Mouse (Mus musculus) MEL (cell line): ENCODE measurements at regions not wholly inside any gene's neighbourhood (a gene's known extent, or its start where the extent isn't known, plus 50 kb on each side); places are given as distances from the start of the nearest gene placed in this dataset.

ENCODE experiments used
- DNase-seq: peaks from one replicate; pipeline ENCODE4 v3.0.0; 2011; ENCODE audit warnings: low read depth, low spot score
- H3K27ac ChIP-seq: 2 replicates; pipeline ENCODE4 v1.5.1; 2012; ENCODE audit warnings: low read depth, mild to moderate bottlenecking, control low read depth, low read length, moderate library complexity; ENCODE audit not compliant: control insufficient read depth
- H3K27me3 ChIP-seq, 2 experiments: fragments of 150-350 bp in 1 of 2; sonication (generic) in 1 of 2; 2 replicates each; pipeline ENCODE4 v1.6.1; 2012; ENCODE audit warnings: low read length in 2 of 2, mild to moderate bottlenecking in 2 of 2, improper control_type of control experiment in 1 of 2, moderate library complexity in 1 of 2; ENCODE audit not compliant: insufficient read depth in 2 of 2, control insufficient read depth in 1 of 2
- H3K36me3 ChIP-seq, 2 experiments: 2 replicates each; pipeline ENCODE4 v1.6.1; 2012 to 2014; ENCODE audit warnings: low read length in 2 of 2, improper control_type of control experiment in 1 of 2, inconsistent platforms in 1 of 2, mild to moderate bottlenecking in 1 of 2; ENCODE audit not compliant: insufficient read depth in 2 of 2, control insufficient read depth in 1 of 2
- H3K4me1 ChIP-seq, 2 experiments: fragments of 150-350 bp in 1 of 2; sonication (generic) in 1 of 2; 2 replicates each; pipeline ENCODE4 v1.6.1; 2012; ENCODE audit warnings: low read length in 2 of 2, improper control_type of control experiment in 1 of 2, mild to moderate bottlenecking in 1 of 2; ENCODE audit not compliant: insufficient read depth in 2 of 2, control insufficient read depth in 1 of 2
- H3K4me3 ChIP-seq, 2 experiments: fragments of 150-350 bp in 1 of 2; sonication (generic) in 1 of 2; 2 replicates each; pipeline ENCODE4 v1.5.1; 2012; ENCODE audit warnings: low read depth in 2 of 2, low read length in 2 of 2, mild to moderate bottlenecking in 2 of 2, moderate library complexity in 2 of 2, control low read depth in 1 of 2, improper control_type of control experiment in 1 of 2; ENCODE audit not compliant: control insufficient read depth in 1 of 2, insufficient read depth in 1 of 2
- H3K79me2 ChIP-seq: 2 replicates; pipeline ENCODE4 v1.6.1; 2012; ENCODE audit warnings: mild to moderate bottlenecking, low read length, moderate library complexity; ENCODE audit not compliant: control insufficient read depth, poor library complexity, insufficient read depth
- H3K9ac ChIP-seq: 2 replicates; pipeline ENCODE4 v1.6.1; 2012; ENCODE audit warnings: low read depth, mild to moderate bottlenecking, control low read depth, low read length, moderate library complexity; ENCODE audit not compliant: control insufficient read depth, poor library complexity, severe bottlenecking
- H3K9me3 ChIP-seq: fragments of 150-350 bp; sonication (generic); replicated peaks from 2 replicates; pipeline ENCODE4 v1.6.1; 2012; ENCODE audit warnings: mild to moderate bottlenecking, low read length, improper control_type of control experiment, moderate library complexity; ENCODE audit not compliant: insufficient read depth
- CTCF ChIP-seq, 3 experiments: IDR thresholded peaks in 2 of 3; conservative IDR thresholded peaks in 1 of 3; 2 replicates each; pipeline ENCODE4 v1.5.1; 2011 to 2012; ENCODE audit warnings: low read length in 3 of 3, low read depth in 2 of 3, mild to moderate bottlenecking in 2 of 3, improper control_type of control experiment in 1 of 3, inconsistent platforms in 1 of 3, mixed read lengths in 1 of 3, moderate library complexity in 1 of 3; ENCODE audit not compliant: control insufficient read depth in 1 of 3, insufficient read depth in 1 of 3, poor library complexity in 1 of 3, severe bottlenecking in 1 of 3
- E2F4 ChIP-seq: IDR thresholded peaks from 2 replicates; pipeline ENCODE4 v1.6.1; 2011; ENCODE audit warnings: low read depth, low read length, improper control_type of control experiment, borderline replicate concordance
- ELF1 ChIP-seq: IDR thresholded peaks from 2 replicates; pipeline ENCODE4 v1.6.1; 2014; ENCODE audit warnings: low read depth, mild to moderate bottlenecking, inconsistent platforms, low read length, improper control_type of control experiment, moderate library complexity
- EP300 ChIP-seq, 2 experiments: IDR thresholded peaks; 2 replicates each; pipeline ENCODE4 v1.6.1; 2011; ENCODE audit warnings: improper control_type of control experiment in 2 of 2, low read length in 2 of 2, low read depth in 1 of 2, mild to moderate bottlenecking in 1 of 2
- GABPA ChIP-seq: IDR thresholded peaks from 2 replicates; pipeline ENCODE4 v1.6.1; 2012; ENCODE audit warnings: low read depth, mild to moderate bottlenecking, inconsistent platforms, low read length, improper control_type of control experiment, moderate library complexity
- GATA1 ChIP-seq: IDR thresholded peaks from 2 replicates; pipeline ENCODE4 v1.6.1; 2011; ENCODE audit warnings: low read depth, low read length, improper control_type of control experiment
- HCFC1 ChIP-seq: IDR thresholded peaks from 2 replicates; pipeline ENCODE4 v1.6.1; 2012; ENCODE audit warnings: low read depth, mild to moderate bottlenecking, inconsistent platforms, low read length, improper control_type of control experiment, moderate library complexity
- JUND ChIP-seq: IDR thresholded peaks from 2 replicates; pipeline ENCODE4 v1.6.1; 2011; ENCODE audit warnings: low read depth, mild to moderate bottlenecking, improper control_type of control experiment, low read length
- KAT2A ChIP-seq: conservative IDR thresholded peaks from 2 replicates; pipeline ENCODE4 v1.6.1; 2012; ENCODE audit warnings: low read depth, low read length, improper control_type of control experiment, inconsistent platforms
- MAFK ChIP-seq: IDR thresholded peaks from 2 replicates; pipeline ENCODE4 v1.6.1; 2011; ENCODE audit warnings: low read depth, mild to moderate bottlenecking, low read length, improper control_type of control experiment, borderline replicate concordance
- MAX ChIP-seq: IDR thresholded peaks from 2 replicates; pipeline ENCODE4 v1.6.1; 2011; ENCODE audit warnings: low read length, improper control_type of control experiment
- MAZ ChIP-seq: IDR thresholded peaks from 2 replicates; pipeline ENCODE4 v1.6.1; 2012; ENCODE audit warnings: low read depth, mild to moderate bottlenecking, inconsistent platforms, low read length, improper control_type of control experiment
- MEF2A ChIP-seq: IDR thresholded peaks from 2 replicates; pipeline ENCODE4 v1.6.1; 2014; ENCODE audit warnings: low read depth, mild to moderate bottlenecking, inconsistent platforms, low read length, improper control_type of control experiment; ENCODE audit not compliant: poor library complexity, insufficient replicate concordance, severe bottlenecking; ENCODE audit errors: extremely low read depth
- MXI1 ChIP-seq: IDR thresholded peaks from 2 replicates; pipeline ENCODE4 v1.6.1; 2011; ENCODE audit warnings: mild to moderate bottlenecking, low read depth, low read length, improper control_type of control experiment
- MYB ChIP-seq: IDR thresholded peaks from 2 replicates; pipeline ENCODE4 v1.6.1; 2011; ENCODE audit warnings: mild to moderate bottlenecking, low read depth, low read length, improper control_type of control experiment
- MYC ChIP-seq: IDR thresholded peaks from 2 replicates; pipeline ENCODE4 v1.6.1; 2011; ENCODE audit warnings: low read depth, mild to moderate bottlenecking, low read length, improper control_type of control experiment, moderate library complexity
- NELFE ChIP-seq: IDR thresholded peaks from 2 replicates; pipeline ENCODE4 v1.6.1; 2011; ENCODE audit warnings: low read depth, low read length, improper control_type of control experiment
- NRF1 ChIP-seq: IDR thresholded peaks from 2 replicates; pipeline ENCODE4 v1.6.1; 2014; ENCODE audit warnings: low read depth, mild to moderate bottlenecking, inconsistent platforms, low read length, improper control_type of control experiment, moderate library complexity; ENCODE audit not compliant: poor library complexity, insufficient read depth, severe bottlenecking
- RCOR1 ChIP-seq: IDR thresholded peaks from 2 replicates; pipeline ENCODE4 v1.6.1; 2012; ENCODE audit warnings: low read depth, mild to moderate bottlenecking, inconsistent platforms, low read length, improper control_type of control experiment
- SIN3A ChIP-seq: IDR thresholded peaks from 2 replicates; pipeline ENCODE4 v1.6.1; 2012; ENCODE audit warnings: low read length, improper control_type of control experiment, inconsistent platforms
- TAL1 ChIP-seq: IDR thresholded peaks from 2 replicates; pipeline ENCODE4 v1.6.1; 2012; ENCODE audit warnings: mild to moderate bottlenecking, inconsistent platforms, low read length, moderate library complexity, mixed read lengths
- TBP ChIP-seq: IDR thresholded peaks from 2 replicates; pipeline ENCODE4 v1.8.0; 2011; ENCODE audit warnings: low read depth, low read length, improper control_type of control experiment
- USF2 ChIP-seq, 2 experiments: IDR thresholded peaks; 2 replicates each; pipeline ENCODE4 v1.6.1; 2011 to 2012; ENCODE audit warnings: improper control_type of control experiment in 2 of 2, low read length in 2 of 2, borderline replicate concordance in 1 of 2, inconsistent platforms in 1 of 2, low read depth in 1 of 2, mild to moderate bottlenecking in 1 of 2; ENCODE audit not compliant: insufficient read depth in 1 of 2
- ZC3H11A ChIP-seq: IDR thresholded peaks from 2 replicates; pipeline ENCODE4 v1.6.1; 2012; ENCODE audit warnings: low read depth, mild to moderate bottlenecking, inconsistent platforms, low read length, improper control_type of control experiment
- ZKSCAN1 ChIP-seq: IDR thresholded peaks from 2 replicates; pipeline ENCODE4 v1.6.1; 2012; ENCODE audit warnings: low read depth, mild to moderate bottlenecking, inconsistent platforms, low read length, improper control_type of control experiment, moderate library complexity
- ZMIZ1 ChIP-seq: IDR thresholded peaks from 2 replicates; pipeline ENCODE4 v1.6.1; 2012; ENCODE audit warnings: low read depth, mild to moderate bottlenecking, inconsistent platforms, low read length, improper control_type of control experiment, moderate library complexity
- ZNF384 ChIP-seq: IDR thresholded peaks from 2 replicates; pipeline ENCODE4 v1.6.1; 2012; ENCODE audit warnings: low read depth, mild to moderate bottlenecking, inconsistent platforms, low read length, improper control_type of control experiment

DNA sequence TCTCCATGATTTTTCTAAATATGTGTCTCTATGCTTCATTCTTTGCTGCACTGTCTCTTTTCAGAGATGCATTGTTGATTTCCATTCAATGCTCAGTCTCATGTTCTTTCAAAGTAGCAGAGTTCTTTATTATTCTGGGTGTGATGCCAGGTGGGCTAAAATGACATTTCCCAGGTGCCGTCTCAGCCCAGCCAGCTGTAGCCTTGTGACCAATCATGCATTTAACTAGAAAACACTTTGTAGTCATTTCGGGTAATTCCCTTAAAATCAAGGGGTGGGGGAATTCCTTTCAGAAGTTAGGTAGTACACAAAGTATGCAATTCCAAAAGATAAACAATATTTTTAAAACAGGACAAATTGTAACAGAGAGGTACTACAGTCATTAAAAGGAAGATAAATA lies 70.2 kb upstream of the Slc13a1 start:
- DNase-seq: no peak
- H3K27ac ChIP-seq: no peak overlapping the region
- H3K4me1 ChIP-seq: no peaks in the 10 kb centered on the region
- no peaks in the 10 kb centered on the region for H3K36me3 ChIP-seq
- TF ChIP-seq KAT2A (no peak), RCOR1 (no peak), MAX (no peak), JUND (no peak), NRF1 (no peak), ZC3H11A (no peak), NELFE (no peak), MAFK (no peak), CTCF (IDR thresholded peaks at IDR 0.05 in 2 of 3, conservative IDR thresholded peaks at IDR 0.05 in 1 of 3; ENCODE audit: control insufficient read depth in 1 of 3, insufficient read depth in 1 of 3, low read depth in 2 of 3, low read length in 3 of 3, poor library complexity in 1 of 3, severe bottlenecking in 1 of 3) (no peak), GATA1 (no peak), MYC (no peak), SIN3A (no peak), ELF1 (no peak), HCFC1 (no peak), E2F4 (no peak), MEF2A (no peak), USF2 (IDR thresholded peaks at IDR 0.05; ENCODE audit: borderline replicate concordance in 1 of 2, insufficient read depth in 1 of 2, low read depth in 1 of 2, low read length in 2 of 2) (no peak), MAZ (no peak), MXI1 (no peak), GABPA (no peak)
- no peaks in the 10 kb centered on the region for H3K27me3 ChIP-seq
- H3K9me3 ChIP-seq: no peaks in the 10 kb centered on the region
- H3K9ac ChIP-seq: no peak overlapping the region
- no peak overlapping the region for H3K4me3 ChIP-seq
- H3K79me2 ChIP-seq: no peaks in the 10 kb centered on the region

DNA sequence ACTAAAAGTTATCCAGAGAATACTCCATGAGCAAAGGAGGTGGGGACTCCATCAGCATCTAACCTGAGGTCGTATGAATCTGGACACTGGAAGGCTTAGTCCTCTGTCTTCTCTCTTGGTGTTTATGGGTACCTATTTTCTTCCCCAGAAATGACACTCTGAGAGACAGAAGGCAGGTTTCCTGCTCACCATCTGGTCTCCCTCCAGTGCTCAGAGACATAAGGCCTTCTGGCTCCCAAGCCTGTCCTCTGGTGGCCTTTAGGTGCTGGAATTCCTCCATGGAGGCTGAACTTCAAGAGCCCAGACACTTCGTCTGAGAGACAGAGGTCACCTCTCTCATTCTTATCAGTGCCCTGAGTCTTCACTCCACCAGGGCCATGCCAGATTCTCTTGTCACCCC lies 65.7 kb upstream of the Slc13a1 start:
- DNase-seq: no peak
- TF ChIP-seq MYB: no peak
- no peak for TF ChIP-seq TAL1
- no peak for TF ChIP-seq MAFK
- no peak for TF ChIP-seq ZKSCAN1
- TF ChIP-seq TBP: no peak
- TF ChIP-seq MEF2A: no peak
- TF ChIP-seq ZNF384: no peak
- no peak for TF ChIP-seq JUND
- TF ChIP-seq NRF1: no peak
- TF ChIP-seq MXI1: no peak
- TF ChIP-seq USF2 (IDR thresholded peaks at IDR 0.05; ENCODE audit: borderline replicate concordance in 1 of 2, insufficient read depth in 1 of 2, low read depth in 1 of 2, low read length in 2 of 2): no peak
- TF ChIP-seq CTCF (IDR thresholded peaks at IDR 0.05 in 2 of 3, conservative IDR thresholded peaks at IDR 0.05 in 1 of 3; ENCODE audit: control insufficient read depth in 1 of 3, insufficient read depth in 1 of 3, low read depth in 2 of 3, low read length in 3 of 3, poor library complexity in 1 of 3, severe bottlenecking in 1 of 3): no peak
- no peak for TF ChIP-seq ZMIZ1
- no peak for TF ChIP-seq EP300 (IDR thresholded peaks at IDR 0.05; ENCODE audit: low read depth in 1 of 2, low read length in 2 of 2)
- H3K9ac ChIP-seq: no peak overlapping the region
- H3K79me2 ChIP-seq: no peaks in the 10 kb centered on the region
- no peak overlapping the region for H3K27ac ChIP-seq
- H3K4me3 ChIP-seq: no peak overlapping the region
- no peaks in the 10 kb centered on the region for H3K36me3 ChIP-seq
- no peaks in the 10 kb centered on the region for H3K9me3 ChIP-seq
- no peaks in the 10 kb centered on the region for H3K4me1 ChIP-seq
- H3K27me3 ChIP-seq: no peaks in the 10 kb centered on the region
